36 mouse cellular contexts compared by ENCODE assay signal in genomic region chr4:141865006-141865405, GRCm38 (mm10). TPM values are rescaled to one million over a fixed set of nuclear protein-coding genes. Genes with fewer than 3 reads are reported as not detected.
DNase-seq lines count a peak whose midpoint lies in the region; ATAC-seq and TF ChIP-seq lines count a peak whose summit lies in the region.
"Had no signal": no experiment of that assay in that cellular context is flagged by ENCODE, and none has a peak within 500 bp of the region (broad histone marks: within the 10 kb centered on the region; RNA-seq: fewer than 3 reads in every experiment).

No protein-coding gene starts in this region.

- H3K36me3 ChIP-seq in liver, postnatal 0 days (replicated peaks; ENCODE audit: insufficient read depth, low read length) = peaks cover 22% of the 10 kb centered on the region
- H3K36me3 ChIP-seq in liver, embryonic 11.5 days (ENCODE audit: control insufficient read depth, insufficient read depth, low read length) = peaks cover 31% of the 10 kb centered on the region
- H3K36me3 ChIP-seq in stomach, postnatal 0 days (ENCODE audit: control insufficient read depth, insufficient read depth, low read length) = no peaks in the 10 kb centered on the region

- TF ChIP-seq EP300 in liver, postnatal 0 days (IDR thresholded peaks at IDR 0.05; ENCODE audit: low read depth) = no peak
- no peak for TF ChIP-seq EP300 in stomach, postnatal 0 days (optimal IDR thresholded peaks at IDR 0.05)

- H3K9me3 ChIP-seq in liver, postnatal 0 days (ENCODE audit: low read length) = no peaks in the 10 kb centered on the region
- H3K9me3 ChIP-seq in liver, embryonic 11.5 days (ENCODE audit: control insufficient read depth, low read length) = no peaks in the 10 kb centered on the region
- H3K9me3 ChIP-seq in stomach, postnatal 0 days (ENCODE audit: control insufficient read depth, low read length) = no peaks in the 10 kb centered on the region
- H3K9me3 ChIP-seq: heart, embryonic 12.5 days; hindbrain, embryonic 15.5 days; limb, embryonic 13.5 days; lung, embryonic 15.5 days had no signal

- H3K4me3 ChIP-seq in liver, postnatal 0 days (ENCODE audit: low read depth, low read length) = no peak overlapping the region
- no peak overlapping the region for H3K4me3 ChIP-seq in liver, embryonic 11.5 days (ENCODE audit: low read depth, low read length)
- H3K4me3 ChIP-seq in stomach, postnatal 0 days (ENCODE audit: low read depth, low read length) = no peak overlapping the region
- H3K4me3 ChIP-seq: heart, embryonic 12.5 days; hindbrain, embryonic 15.5 days; limb, embryonic 13.5 days; lung, embryonic 15.5 days had no signal

- no peak for TF ChIP-seq CTCF in liver, postnatal 0 days (IDR thresholded peaks at IDR 0.05; ENCODE audit: low read depth)
- TF ChIP-seq CTCF in stomach, postnatal 0 days (IDR thresholded peaks at IDR 0.05; ENCODE audit: low read depth) = no peak

- no peak for DNase-seq in frontal cortex, postnatal 36 days (ENCODE audit: low spot score in 2 of 2)
- no peak for DNase-seq in liver, postnatal 0 days
- no peak for DNase-seq in liver, embryonic 11.5 days (ENCODE audit: low spot score)
- DNase-seq in ES-CJ7 (ENCODE audit: low read depth, low spot score) = peak; percentile 58
- peak; percentile 50 for DNase-seq in stomach, postnatal 0 days (ENCODE audit: low spot score)
- DNase-seq in adrenal gland, postnatal 14 days = no peak
- DNase-seq: adrenal gland, adult 2 months; gastrocnemius, postnatal 14 days; heart, postnatal 10 days; right cerebral cortex, postnatal 25 days; thymus, postnatal 14 days had no signal

- no peak overlapping the region for H3K4me2 ChIP-seq in liver, postnatal 0 days (ENCODE audit: low read depth, low read length)
- H3K4me2 ChIP-seq in liver, embryonic 11.5 days = no peak overlapping the region
- no peak overlapping the region for H3K4me2 ChIP-seq in stomach, postnatal 0 days (replicated peaks; ENCODE audit: low read depth)
- H3K4me2 ChIP-seq: heart, embryonic 12.5 days; hindbrain, embryonic 15.5 days; limb, embryonic 13.5 days; lung, embryonic 15.5 days; midbrain, embryonic 11.5 days had no signal

- no peak overlapping the region for H3K27ac ChIP-seq in liver, postnatal 0 days (ENCODE audit: low read depth)
- no peak overlapping the region for H3K27ac ChIP-seq in liver, embryonic 11.5 days (ENCODE audit: low read depth, low read length)
- no peak overlapping the region for H3K27ac ChIP-seq in stomach, postnatal 0 days (replicated peaks)
- H3K27ac ChIP-seq: hindbrain, embryonic 15.5 days; limb, embryonic 13.5 days; liver, embryonic 14.5 days; lung, embryonic 15.5 days had no signal

- peak; percentile 34 for ATAC-seq in frontal cortex, adult (ENCODE audit: low TSS enrichment)
- ATAC-seq in liver, postnatal 0 days = peak; percentile 38
- ATAC-seq in liver, embryonic 11.5 days (replicated peaks; ENCODE audit: low FRiP score) = no peak
- ATAC-seq in stomach, postnatal 0 days (ENCODE audit: low FRiP score, low TSS enrichment) = no peak
- ATAC-seq: activated CD4-positive, CD25-positive, alpha-beta regulatory T cell, adult 4 months; forebrain, embryonic 16.5 days; inflammation-experienced regulatory T-cells, adult 6 months; midbrain, embryonic 16.5 days had no signal

- 80% methylated on average over 5 of the region's 5 CpGs for WGBS in liver, postnatal 0 days (ENCODE audit: insufficient replicate concordance)
- 86% methylated on average over 5 of the region's 5 CpGs for WGBS in liver, embryonic 11.5 days
- WGBS in stomach, postnatal 0 days = 88% methylated on average over 5 of the region's 5 CpGs

- no peaks in the 10 kb centered on the region for H3K27me3 ChIP-seq in liver, postnatal 0 days (ENCODE audit: insufficient read depth, low read length)
- H3K27me3 ChIP-seq in liver, embryonic 11.5 days (replicated peaks; ENCODE audit: control insufficient read depth, insufficient read depth, low read length) = no peaks in the 10 kb centered on the region
- no peaks in the 10 kb centered on the region for H3K27me3 ChIP-seq in stomach, postnatal 0 days (ENCODE audit: control insufficient read depth, insufficient read depth, low read length)
- H3K27me3 ChIP-seq: heart, embryonic 12.5 days; hindbrain, embryonic 15.5 days; limb, embryonic 13.5 days; lung, embryonic 15.5 days had no signal

- no peak overlapping the region for H3K9ac ChIP-seq in liver, postnatal 0 days (replicated peaks)
- H3K9ac ChIP-seq in liver, embryonic 11.5 days (ENCODE audit: low read depth, low read length) = no peak overlapping the region
- no peak overlapping the region for H3K9ac ChIP-seq in stomach, postnatal 0 days (ENCODE audit: low read length)
- H3K9ac ChIP-seq: heart, embryonic 12.5 days; hindbrain, embryonic 15.5 days; limb, embryonic 13.5 days; liver, embryonic 14.5 days; lung, embryonic 15.5 days had no signal

- peaks cover 33% of the 10 kb centered on the region for H3K4me1 ChIP-seq in liver, postnatal 0 days (ENCODE audit: insufficient read depth)
- peaks cover 5% of the 10 kb centered on the region; the same call in 1 of the 2 replicates for H3K4me1 ChIP-seq in liver, embryonic 11.5 days (replicated peaks; ENCODE audit: control insufficient read depth, insufficient read depth, low read length)
- H3K4me1 ChIP-seq in stomach, postnatal 0 days (replicated peaks; ENCODE audit: control insufficient read depth, insufficient read depth) = peaks cover 11% of the 10 kb centered on the region

RNA-seq across cellular contexts. Expression of gene Efhd2, which starts 9.7 kb away (rescaled TPM):
- 37.1 and 39.9 TPM in 2 replicates for polyA plus RNA-seq in liver, postnatal 0 days (2015; fragmentation: Nextera tagmentation; extraction: Ambion mirVana)
- polyA plus RNA-seq in liver, embryonic 11.5 days (2014; fragmentation: Nextera tagmentation; extraction: Ambion mirVana) = 62.1 and 69.1 TPM in 2 replicates
- 111 and 121 TPM in 2 replicates for polyA plus RNA-seq in stomach, postnatal 0 days (2015; fragmentation: Nextera tagmentation; extraction: Ambion mirVana)
- total RNA-seq in adrenal gland, postnatal 14 days (2021) = 21.4 and 28.2 TPM in 2 replicates

RNA-seq across cellular contexts. Expression of gene Ctrc, which starts 18.8 kb away (rescaled TPM):
- not detected in 2 replicates for polyA plus RNA-seq in liver, postnatal 0 days (2015; fragmentation: Nextera tagmentation; extraction: Ambion mirVana)
- not detected in 2 replicates for polyA plus RNA-seq in liver, embryonic 11.5 days (2014; fragmentation: Nextera tagmentation; extraction: Ambion mirVana)
- polyA plus RNA-seq in stomach, postnatal 0 days (2015; fragmentation: Nextera tagmentation; extraction: Ambion mirVana) = not detected in 2 replicates
- not detected in 2 replicates for total RNA-seq in adrenal gland, postnatal 14 days (2021)
- total RNA-seq: adrenal gland, adult 2 months; gastrocnemius, postnatal 14 days; granulocyte monocyte progenitor cell, adult 5-6 weeks; heart, postnatal 10 days; hematopoietic stem cell, adult 5-6 weeks; layer of hippocampus, adult 18-20 months; layer of hippocampus, postnatal 10 days; left cerebral cortex, adult 8-10 months; left cerebral cortex, postnatal 36 days; megakaryocyte, adult 5-6 weeks; neutrophil, adult 5-6 weeks had no signal
- polyA plus RNA-seq: activated CD4-positive, CD25-positive, alpha-beta regulatory T cell, adult 4 months; adrenal gland, adult 2 months; cerebellum, adult 2 months; cortical plate, adult 2 months; embryonic facial prominence, embryonic 11.5 days; forebrain, embryonic 16.5 days; heart, embryonic 12.5 days; hindbrain, embryonic 15.5 days; inflammation-experienced regulatory T-cells, adult 6 months; kidney, embryonic 14.5 days; limb, embryonic 13.5 days; liver, embryonic 14.5 days; lung, embryonic 15.5 days; midbrain, embryonic 11.5 days; midbrain, embryonic 16.5 days; neural tube, embryonic 11.5 days; urinary bladder, adult 2 months had no signal

RNA-seq across cellular contexts. Expression of gene Cela2a, which starts 39.0 kb away (rescaled TPM):
- polyA plus RNA-seq in liver, postnatal 0 days (2015; fragmentation: Nextera tagmentation; extraction: Ambion mirVana) = 0.61 and 28.3 TPM in 2 replicates
- polyA plus RNA-seq in liver, embryonic 11.5 days (2014; fragmentation: Nextera tagmentation; extraction: Ambion mirVana) = not detected in 2 replicates
- polyA plus RNA-seq in stomach, postnatal 0 days (2015; fragmentation: Nextera tagmentation; extraction: Ambion mirVana) = 18.1 and 22.4 TPM in 2 replicates
- 0.56 TPM in 1 of 2 replicates, not detected in the other for total RNA-seq in adrenal gland, postnatal 14 days (2021)
- total RNA-seq: adrenal gland, adult 2 months; gastrocnemius, postnatal 14 days; granulocyte monocyte progenitor cell, adult 5-6 weeks; hematopoietic stem cell, adult 5-6 weeks; layer of hippocampus, adult 18-20 months; layer of hippocampus, postnatal 10 days; left cerebral cortex, adult 8-10 months; left cerebral cortex, postnatal 36 days; megakaryocyte, adult 5-6 weeks; neutrophil, adult 5-6 weeks had no signal
- polyA plus RNA-seq: embryonic facial prominence, embryonic 11.5 days; forebrain, embryonic 16.5 days; heart, embryonic 12.5 days; inflammation-experienced regulatory T-cells, adult 6 months; kidney, embryonic 14.5 days; limb, embryonic 13.5 days; liver, embryonic 14.5 days; lung, embryonic 15.5 days; midbrain, embryonic 11.5 days; neural tube, embryonic 11.5 days had no signal

Comparison
In these comparisons a context has a peak if more than half of its experiments do, and no peak if none do; other contexts are left out.
1. ATAC-seq: peak in frontal cortex, adult (single experiment) and liver, postnatal 0 days (single experiment); none in liver, embryonic 11.5 days (single experiment) and stomach, postnatal 0 days (single experiment).
2. DNase-seq: peak in ES-CJ7 (single experiment) and stomach, postnatal 0 days (single experiment); none in frontal cortex, postnatal 36 days (0 of 2), liver, postnatal 0 days (single experiment), liver, embryonic 11.5 days (single experiment) and adrenal gland, postnatal 14 days (single experiment).